Mouse (Mus musculus) midbrain, embryonic 16.5 days (tissue): Measurements from ENCODE around the gene Exog. TPM values are rescaled to one million over a fixed set of nuclear protein-coding genes. Genes with fewer than 3 reads are reported as not detected.
A peak's percentile ranks its signal among the peaks of the same experiment; 100 is the strongest.

ENCODE experiments used
- ATAC-seq: fragments of 200-750 bp; cut with Nextera tagmentation; 2 replicates; pipeline ENCODE4 v1.8.0; 2017; ENCODE audit warnings: moderate TSS enrichment
- H3K27ac ChIP-seq: fragments of 300-500 bp; sonication (generic); 2 replicates; pipeline ENCODE4 v1.5.1; 2014; ENCODE audit warnings: mild to moderate bottlenecking, low read length, mixed read lengths
- H3K27me3 ChIP-seq: fragments of 300-500 bp; sonication (generic); 2 replicates; pipeline ENCODE4 v1.6.1; 2014; ENCODE audit warnings: low read depth, low read length, mixed read lengths; ENCODE audit not compliant: control insufficient read depth, insufficient read depth
- H3K36me3 ChIP-seq: fragments of 300-500 bp; sonication (generic); 2 replicates; pipeline ENCODE4 v1.6.1; 2014; ENCODE audit warnings: mild to moderate bottlenecking, low read length, moderate library complexity, mixed read lengths; ENCODE audit not compliant: control insufficient read depth, insufficient read depth
- H3K4me1 ChIP-seq: fragments of 300-500 bp; sonication (generic); 2 replicates; pipeline ENCODE4 v1.6.1; 2014; ENCODE audit warnings: mild to moderate bottlenecking, low read length, mixed read lengths; ENCODE audit not compliant: control insufficient read depth, insufficient read depth
- H3K4me2 ChIP-seq: fragments of 300-500 bp; sonication (generic); 2 replicates; pipeline ENCODE4 v1.6.1; 2014; ENCODE audit warnings: mild to moderate bottlenecking, low read length, mixed read lengths
- H3K4me3 ChIP-seq: fragments of 300-500 bp; sonication (generic); 2 replicates; pipeline ENCODE4 v1.5.1; 2014; ENCODE audit warnings: low read depth, mild to moderate bottlenecking, low read length, moderate library complexity, mixed read lengths
- H3K9ac ChIP-seq: fragments of 300-500 bp; sonication (generic); 2 replicates; pipeline ENCODE4 v1.6.1; 2014; ENCODE audit warnings: low read depth, low read length, mixed read lengths
- H3K9me3 ChIP-seq: fragments of 300-500 bp; sonication (generic); replicated peaks from 2 replicates; pipeline ENCODE4 v1.6.1; 2014; ENCODE audit warnings: mild to moderate bottlenecking, low read length, mixed read lengths; ENCODE audit not compliant: control insufficient read depth, poor library complexity, severe bottlenecking
- WGBS: fragments of 180-500 bp; shearing (Covaris S2); extraction: QIAGEN DNeasy Blood & Tissue Kit; methylation state at CpG from one replicate; pipeline ENCODE4 v1.1.7; 2014; 5-methylcytosine and 5-hydroxymethylcytosine counted together
- polyA plus RNA-seq: library from polyadenylated mRNA; unstranded; fragments of >200 nt; fragmentation: Nextera tagmentation; extraction: Ambion mirVana; gene quantifications from 2 replicates; pipeline ENCODE4 v1.2.1, GENCODE M21; 2015

The Exog gene
- 53.3 and 58.6 TPM in 2 replicates for polyA plus RNA-seq

DNA sequence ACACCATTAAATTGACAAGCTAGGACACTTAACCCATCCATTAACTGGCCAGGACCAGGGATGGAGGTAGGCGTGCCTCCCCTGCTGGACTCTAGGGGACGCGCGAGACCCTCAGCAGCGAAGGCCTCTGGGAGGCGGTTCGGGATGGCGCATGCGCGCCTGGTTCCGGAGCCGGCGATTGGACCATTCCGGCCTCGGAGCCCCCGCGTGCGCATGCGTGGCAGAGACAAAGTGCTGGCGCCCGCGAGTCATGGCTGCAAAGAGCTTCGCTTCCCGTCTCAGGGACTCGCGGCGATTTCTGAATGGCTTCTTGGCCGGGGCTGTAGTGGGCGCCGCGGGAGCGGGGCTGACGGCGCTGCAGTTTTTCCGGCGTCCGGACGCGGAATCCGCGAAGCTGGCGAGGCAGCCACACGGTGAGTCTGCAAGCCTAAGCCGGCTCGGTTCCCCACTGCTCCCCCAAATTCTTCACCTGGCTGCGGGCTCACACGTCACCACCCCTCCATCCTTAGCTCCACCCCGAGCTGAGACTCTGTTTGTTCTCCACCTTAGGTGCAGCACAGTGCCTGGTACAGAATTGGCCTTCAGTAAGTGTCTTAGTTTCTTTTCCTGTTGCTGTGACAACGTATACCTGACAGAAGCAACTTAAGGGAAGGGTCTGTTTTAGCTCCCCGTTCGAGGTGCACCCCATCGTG, at the start of gene Exog:
TSS of gene Exog (plus strand) at position 206 of the 692 bp plus-strand sequence.
- under 1% methylated on average over 52 of the region's 52 CpGs for WGBS
- ATAC-seq = peak; percentile 93

GRCm38 (mm10) chr9:119401351-119401750, 43.4 kb upstream of the Exog start:
- Histone ChIP-seq H3K9ac (peak overlapping the region; percentile 63), H3K9me3 (no peaks in the 10 kb centered on the region), H3K4me3 (peak overlapping the region; percentile 91), H3K4me2 (peak overlapping the region; percentile 94), H3K27me3 (no peaks in the 10 kb centered on the region), H3K27ac (peak overlapping the region; percentile 96), H3K4me1 (peaks cover 34% of the 10 kb centered on the region), H3K36me3 (0 out of 2 replicates have a peak, but pooled peaks cover 3% of the 10 kb centered on the region)
- peak; percentile 25; the same call in 1 of the 2 replicates for ATAC-seq
- 2% methylated on average over 7 of the region's 7 CpGs for WGBS

More for the DNA sequence above, at the start of gene Exog:
- no peaks in the 10 kb centered on the region for H3K27me3 ChIP-seq
- no peaks in the 10 kb centered on the region for H3K9me3 ChIP-seq
- peaks cover 17% of the 10 kb centered on the region for H3K36me3 ChIP-seq
- peak within 1 kb of the TSS; percentile 95 for H3K4me3 ChIP-seq
- H3K4me1 ChIP-seq = peaks cover 13% of the 10 kb centered on the region
- H3K4me2 ChIP-seq = peak within 1 kb of the TSS; percentile 92
- H3K27ac ChIP-seq = peak within 1 kb of the TSS; percentile 82
- peak within 1 kb of the TSS; percentile 82 for H3K9ac ChIP-seq

- H3K4me2 ChIP-seq = peak within 1 kb of the TSS; percentile 94
- 0 out of 2 replicates have a peak, but pooled peaks cover 3% of the 10 kb centered on the region for H3K36me3 ChIP-seq
- no peaks in the 10 kb centered on the region for H3K9me3 ChIP-seq
- H3K9ac ChIP-seq = peak within 1 kb of the TSS; percentile 99
- 0% methylated on average over 20 of the region's 32 CpGs for WGBS
- ATAC-seq = peak; percentile 94
- no peaks in the 10 kb centered on the region for H3K27me3 ChIP-seq
- H3K27ac ChIP-seq = peak within 1 kb of the TSS; percentile 96
- H3K4me1 ChIP-seq = peaks cover 36% of the 10 kb centered on the region
- peak within 1 kb of the TSS; percentile 91 for H3K4me3 ChIP-seq
These were observed 42.9 kb upstream of the Exog start, which contains the start of gene Acvr2b for GRCm38 (mm10) chr9:119401801-119402214. Gene Acvr2b (plus strand): TSS chr9:119402118.

- H3K9me3 ChIP-seq = no peaks in the 10 kb centered on the region
- peak overlapping the region; percentile 96 for H3K27ac ChIP-seq
- 0 out of 2 replicates have a peak, but pooled peaks cover 3% of the 10 kb centered on the region for H3K36me3 ChIP-seq
- peak overlapping the region; percentile 94 for H3K4me2 ChIP-seq
- H3K27me3 ChIP-seq = no peaks in the 10 kb centered on the region
- ATAC-seq = peak; percentile 66
- H3K4me1 ChIP-seq = peaks cover 36% of the 10 kb centered on the region
- peak overlapping the region; percentile 91 for H3K4me3 ChIP-seq
- H3K9ac ChIP-seq = peak overlapping the region; percentile 99
- WGBS = under 1% methylated on average over 108 of the region's 127 CpGs
These were observed 42.2 kb upstream of the Exog start for GRCm38 (mm10) chr9:119402253-119403235.

DNA sequence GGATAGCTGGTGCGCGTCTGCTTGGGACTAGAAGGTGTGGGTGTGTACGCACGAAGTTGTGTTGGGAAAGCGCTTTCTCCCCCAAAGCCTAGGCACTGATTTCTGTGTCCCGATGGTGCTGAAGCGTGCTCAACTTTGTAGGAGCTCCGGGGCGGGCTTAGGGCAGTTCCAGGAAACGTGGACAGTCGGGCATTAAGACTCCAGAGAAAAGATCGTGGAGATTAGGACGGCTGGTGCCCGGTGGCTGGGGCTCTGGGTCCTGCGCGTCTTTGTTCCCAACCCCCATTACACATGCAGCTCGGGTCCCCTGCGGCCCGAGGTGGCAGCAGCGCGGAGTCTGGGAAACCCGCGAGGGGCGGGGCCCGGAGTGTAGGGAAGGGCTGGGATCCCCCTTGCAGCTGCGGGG, 41.5 kb upstream of the Exog start:
- H3K9me3 ChIP-seq = no peaks in the 10 kb centered on the region
- H3K9ac ChIP-seq = peak overlapping the region; percentile 99
- H3K4me1 ChIP-seq = peaks cover 36% of the 10 kb centered on the region
- ATAC-seq = peak; percentile 15; the same call in 1 of the 2 replicates
- peak overlapping the region; percentile 94 for H3K4me2 ChIP-seq
- 0 out of 2 replicates have a peak, but pooled peaks cover 3% of the 10 kb centered on the region for H3K36me3 ChIP-seq
- peak overlapping the region; percentile 96 for H3K27ac ChIP-seq
- WGBS = under 1% methylated on average over 26 of the region's 26 CpGs
- no peaks in the 10 kb centered on the region for H3K27me3 ChIP-seq
- H3K4me3 ChIP-seq = peak overlapping the region; percentile 91

- no peak for ATAC-seq
- H3K27ac ChIP-seq = no peak overlapping the region
- H3K9ac ChIP-seq = peak overlapping the region; percentile 99; the same call in 1 of the 2 replicates
- H3K4me1 ChIP-seq = peaks cover 39% of the 10 kb centered on the region
- 54% methylated on average over 5 of the region's 5 CpGs for WGBS
- H3K27me3 ChIP-seq = no peaks in the 10 kb centered on the region
- H3K36me3 ChIP-seq = 0 out of 2 replicates have a peak, but pooled peaks cover 3% of the 10 kb centered on the region
- peak overlapping the region; percentile 94 for H3K4me2 ChIP-seq
- H3K9me3 ChIP-seq = no peaks in the 10 kb centered on the region
- H3K4me3 ChIP-seq = peak overlapping the region; percentile 91
These were observed 40.7 kb upstream of the Exog start for GRCm38 (mm10) chr9:119404090-119404489.

DNA sequence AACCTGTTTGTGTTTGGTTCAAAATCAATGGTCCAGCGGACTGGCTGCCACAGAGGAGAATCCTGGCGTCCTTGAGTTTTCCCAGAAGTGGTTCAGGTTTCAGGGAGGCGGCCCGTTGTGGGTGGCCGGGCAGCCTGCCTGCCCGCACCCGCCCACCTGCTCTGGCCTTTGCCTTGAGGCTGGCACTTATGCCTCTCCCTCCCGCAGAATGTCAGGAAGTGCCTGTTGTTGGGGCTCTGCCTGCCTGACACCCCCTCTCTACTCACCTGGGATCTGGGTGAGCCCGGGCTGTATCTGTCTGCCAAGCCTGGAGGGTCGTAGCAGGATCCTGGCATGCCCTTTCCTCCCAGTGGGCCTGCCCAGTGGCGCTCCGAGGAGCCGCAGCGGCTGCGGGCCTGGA, 36.9 kb upstream of the Exog start:
- Histone ChIP-seq H3K27ac (no peak overlapping the region), H3K4me1 (peaks cover 35% of the 10 kb centered on the region), H3K4me2 (no peak overlapping the region), H3K36me3 (0 out of 2 replicates have a peak, but pooled peaks cover 3% of the 10 kb centered on the region), H3K4me3 (no peak overlapping the region), H3K9me3 (no peaks in the 10 kb centered on the region), H3K9ac (no peak overlapping the region), H3K27me3 (no peaks in the 10 kb centered on the region)
- 83% methylated on average over 15 of the region's 15 CpGs for WGBS
- ATAC-seq = no peak

DNA sequence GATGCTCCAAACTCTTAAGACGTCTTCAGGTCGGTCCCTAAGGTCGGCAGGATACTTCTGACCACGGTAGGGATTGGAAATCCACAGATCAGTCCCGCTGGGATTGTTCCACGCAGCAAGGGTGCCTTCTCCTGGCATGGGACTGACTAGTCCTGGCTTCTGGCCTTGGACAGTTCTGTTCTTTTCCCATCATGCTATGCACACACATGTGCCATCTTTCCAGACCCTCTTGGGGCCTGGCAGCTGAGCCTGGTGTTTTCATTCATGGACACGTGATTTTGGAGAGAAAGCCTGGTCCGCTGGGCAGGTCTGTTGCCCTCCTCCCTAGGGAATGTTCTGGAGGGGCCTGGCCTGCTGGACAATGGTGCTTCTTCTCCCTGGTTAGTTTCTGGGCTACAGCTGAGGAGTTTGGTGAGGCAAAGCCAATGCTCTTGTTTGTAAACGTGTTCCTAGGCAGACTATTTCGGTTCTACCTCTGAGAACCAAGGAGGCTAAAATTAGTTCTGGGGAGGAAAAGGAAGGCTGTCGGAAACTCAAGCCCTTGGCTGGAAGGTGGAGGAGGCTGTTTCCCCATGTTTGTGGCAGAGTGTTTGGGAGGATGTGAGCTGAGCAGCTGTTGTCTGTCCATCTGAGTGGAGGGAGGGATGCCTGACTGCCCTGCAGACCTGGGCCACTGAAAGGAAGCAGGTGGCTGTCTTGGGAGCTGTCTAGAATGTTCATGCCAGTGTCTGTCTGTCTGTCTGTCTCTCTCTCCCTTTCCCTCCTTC, 35.7 kb upstream of the Exog start:
- H3K4me2 ChIP-seq = no peak overlapping the region
- 82% methylated on average over 11 of the region's 11 CpGs for WGBS
- no peak overlapping the region for H3K4me3 ChIP-seq
- 0 out of 2 replicates have a peak, but pooled peaks cover 3% of the 10 kb centered on the region for H3K36me3 ChIP-seq
- H3K9me3 ChIP-seq = no peaks in the 10 kb centered on the region
- no peak for ATAC-seq
- no peaks in the 10 kb centered on the region for H3K27me3 ChIP-seq
- H3K4me1 ChIP-seq = peaks cover 30% of the 10 kb centered on the region
- H3K9ac ChIP-seq = no peak overlapping the region
- no peak overlapping the region for H3K27ac ChIP-seq
